Comparison of ENCODE assay signal across 19 mouse cellular contexts in genomic region chr17:69255834-69256233, GRCm38 (mm10).
DNase-seq lines count a peak whose midpoint lies in the region; ATAC-seq and TF ChIP-seq lines count a peak whose summit lies in the region.
"Had no signal": no experiment of that assay in that cellular context is flagged by ENCODE, and none has a peak within 500 bp of the region (broad histone marks: within the 10 kb centered on the region; RNA-seq: fewer than 3 reads in every experiment).

No protein-coding gene starts in this region.

- H3K9ac ChIP-seq in midbrain, embryonic 11.5 days (ENCODE audit: low read length) = no peak overlapping the region
- no peak overlapping the region for H3K9ac ChIP-seq in midbrain, postnatal 0 days (replicated peaks; ENCODE audit: low read length, poor library complexity, severe bottlenecking)
- no peak overlapping the region for H3K9ac ChIP-seq in embryonic facial prominence, embryonic 15.5 days
- H3K9ac ChIP-seq in kidney, embryonic 16.5 days (replicated peaks; ENCODE audit: low read length) = no peak overlapping the region
- H3K9ac ChIP-seq: embryonic facial prominence, embryonic 12.5 days; heart, embryonic 13.5 days; limb, embryonic 15.5 days; liver, embryonic 13.5 days had no signal

- no peak overlapping the region for H3K27ac ChIP-seq in midbrain, embryonic 11.5 days (ENCODE audit: low read depth, low read length)
- H3K27ac ChIP-seq in midbrain, postnatal 0 days (ENCODE audit: low read depth, low read length) = no peak overlapping the region
- no peak overlapping the region for H3K27ac ChIP-seq in embryonic facial prominence, embryonic 15.5 days (replicated peaks)
- no peak overlapping the region for H3K27ac ChIP-seq in kidney, embryonic 16.5 days (ENCODE audit: low read length)
- H3K27ac ChIP-seq: embryonic facial prominence, embryonic 12.5 days; heart, adult 2 months; heart, embryonic 13.5 days; kidney, postnatal 0 days; limb, embryonic 10.5 days; limb, embryonic 15.5 days; liver, embryonic 13.5 days had no signal

- TF ChIP-seq CTCF in midbrain, postnatal 0 days (IDR thresholded peaks at IDR 0.05) = no peak

- H3K4me1 ChIP-seq in midbrain, embryonic 11.5 days (ENCODE audit: control insufficient read depth, insufficient read depth, low read length) = no peaks in the 10 kb centered on the region
- no peaks in the 10 kb centered on the region for H3K4me1 ChIP-seq in midbrain, postnatal 0 days (ENCODE audit: insufficient read depth, low read length)
- peaks cover 11% of the 10 kb centered on the region; the same call in 1 of the 2 replicates for H3K4me1 ChIP-seq in embryonic facial prominence, embryonic 15.5 days
- H3K4me1 ChIP-seq in kidney, embryonic 16.5 days (ENCODE audit: insufficient read depth, low read length) = no peaks in the 10 kb centered on the region
- H3K4me1 ChIP-seq: liver, embryonic 13.5 days had no signal

- H3K27me3 ChIP-seq in midbrain, embryonic 11.5 days (ENCODE audit: control insufficient read depth, insufficient read depth, low read length) = no peaks in the 10 kb centered on the region
- no peaks in the 10 kb centered on the region for H3K27me3 ChIP-seq in midbrain, postnatal 0 days (ENCODE audit: insufficient read depth, low read length)
- H3K27me3 ChIP-seq in embryonic facial prominence, embryonic 15.5 days = no peaks in the 10 kb centered on the region
- H3K27me3 ChIP-seq in kidney, embryonic 16.5 days (ENCODE audit: insufficient read depth, low read length) = no peaks in the 10 kb centered on the region
- H3K27me3 ChIP-seq: embryonic facial prominence, embryonic 12.5 days; heart, embryonic 13.5 days; limb, embryonic 15.5 days; liver, embryonic 13.5 days had no signal

- no peaks in the 10 kb centered on the region for H3K9me3 ChIP-seq in midbrain, embryonic 11.5 days (ENCODE audit: control insufficient read depth, low read length)
- no peaks in the 10 kb centered on the region for H3K9me3 ChIP-seq in midbrain, postnatal 0 days (ENCODE audit: low read length)
- no peaks in the 10 kb centered on the region for H3K9me3 ChIP-seq in embryonic facial prominence, embryonic 15.5 days (replicated peaks)
- no peaks in the 10 kb centered on the region for H3K9me3 ChIP-seq in kidney, embryonic 16.5 days (ENCODE audit: low read length)
- H3K9me3 ChIP-seq: embryonic facial prominence, embryonic 12.5 days; heart, embryonic 13.5 days; limb, embryonic 10.5 days; limb, embryonic 15.5 days; liver, embryonic 13.5 days had no signal

- WGBS in midbrain, embryonic 11.5 days = 78% methylated on average over 9 of the region's 9 CpGs
- 81% methylated on average over 9 of the region's 9 CpGs for WGBS in midbrain, postnatal 0 days
- 24% methylated on average over 9 of the region's 9 CpGs for WGBS in embryonic facial prominence, embryonic 15.5 days
- WGBS in kidney, embryonic 16.5 days = 41% methylated on average over 9 of the region's 9 CpGs

- H3K4me2 ChIP-seq in midbrain, embryonic 11.5 days = no peak overlapping the region
- H3K4me2 ChIP-seq in midbrain, postnatal 0 days (ENCODE audit: low read depth, low read length, poor library complexity, severe bottlenecking) = no peak overlapping the region
- no peak overlapping the region for H3K4me2 ChIP-seq in embryonic facial prominence, embryonic 15.5 days (replicated peaks)
- H3K4me2 ChIP-seq in kidney, embryonic 16.5 days (replicated peaks; ENCODE audit: low read depth, low read length) = no peak overlapping the region
- H3K4me2 ChIP-seq: embryonic facial prominence, embryonic 12.5 days; heart, embryonic 13.5 days; limb, embryonic 15.5 days; liver, embryonic 13.5 days had no signal

- H3K4me3 ChIP-seq in midbrain, embryonic 11.5 days (ENCODE audit: low read depth, low read length) = no peak overlapping the region
- no peak overlapping the region for H3K4me3 ChIP-seq in midbrain, postnatal 0 days (ENCODE audit: low read depth, low read length)
- H3K4me3 ChIP-seq in embryonic facial prominence, embryonic 15.5 days (replicated peaks) = no peak overlapping the region
- no peak overlapping the region for H3K4me3 ChIP-seq in kidney, embryonic 16.5 days (ENCODE audit: low read length)
- H3K4me3 ChIP-seq: embryonic facial prominence, embryonic 12.5 days; heart, adult 2 months; heart, embryonic 13.5 days; limb, embryonic 10.5 days; limb, embryonic 15.5 days; liver, embryonic 13.5 days had no signal

- H3K36me3 ChIP-seq in midbrain, embryonic 11.5 days (ENCODE audit: control insufficient read depth, insufficient read depth, low read length) = no peaks in the 10 kb centered on the region
- H3K36me3 ChIP-seq in midbrain, postnatal 0 days (ENCODE audit: insufficient read depth, low read length) = peaks cover 4% of the 10 kb centered on the region; the same call in 1 of the 2 replicates
- peaks cover 17% of the 10 kb centered on the region for H3K36me3 ChIP-seq in embryonic facial prominence, embryonic 15.5 days
- H3K36me3 ChIP-seq in kidney, embryonic 16.5 days (ENCODE audit: insufficient read depth, low read length) = no peaks in the 10 kb centered on the region

- ATAC-seq in midbrain, embryonic 11.5 days (ENCODE audit: low FRiP score) = no peak
- ATAC-seq in midbrain, postnatal 0 days (ENCODE audit: low FRiP score) = no peak
- peak; percentile 26; the same call in 1 of the 2 replicates for ATAC-seq in embryonic facial prominence, embryonic 15.5 days (ENCODE audit: insufficient number of reproducible peaks, low FRiP score, low TSS enrichment, low read depth)
- no peak for ATAC-seq in kidney, embryonic 16.5 days (ENCODE audit: low FRiP score, low TSS enrichment)
- ATAC-seq: forebrain, embryonic 14.5 days had no signal

- peak; percentile 84 for DNase-seq in midbrain, embryonic 11.5 days (ENCODE audit: low spot score, missing footprints)
- DNase-seq in midbrain, postnatal 0 days (ENCODE audit: low spot score) = no peak
- peak; percentile 3 for DNase-seq in Muller cell, postnatal 12 days (ENCODE audit: inconsistent ontology term)
- no peak for DNase-seq in layer of hippocampus, adult 9-10 months (ENCODE audit: low spot score)
- DNase-seq: cerebellum, adult 8-10 months; gastrocnemius, postnatal 36 days; heart, adult 2 months; kidney, adult 18-20 months; layer of hippocampus, postnatal 36 days; liver, embryonic 13.5 days; lung, adult 18-20 months had no signal

Comparison
In these comparisons a context has a peak if more than half of its experiments do, and no peak if none do; other contexts are left out.
1. DNase-seq: peak in midbrain, embryonic 11.5 days (single experiment) and Muller cell, postnatal 12 days (single experiment); none in midbrain, postnatal 0 days (single experiment) and layer of hippocampus, adult 9-10 months (single experiment).